Mouse (Mus musculus) lung, postnatal 25 days (tissue): ENCODE results near the gene Antxrl.

ENCODE experiments used
- DNase-seq: peaks from one replicate; pipeline ENCODE4 v3.0.0; 2022; ENCODE audit warnings: low spot score

Gene Antxrl

GRCm38 (mm10) chr14:34104892-34105291 lies 52.4 kb downstream of the Antxrl start:
- peak; percentile 74 for DNase-seq

DNA sequence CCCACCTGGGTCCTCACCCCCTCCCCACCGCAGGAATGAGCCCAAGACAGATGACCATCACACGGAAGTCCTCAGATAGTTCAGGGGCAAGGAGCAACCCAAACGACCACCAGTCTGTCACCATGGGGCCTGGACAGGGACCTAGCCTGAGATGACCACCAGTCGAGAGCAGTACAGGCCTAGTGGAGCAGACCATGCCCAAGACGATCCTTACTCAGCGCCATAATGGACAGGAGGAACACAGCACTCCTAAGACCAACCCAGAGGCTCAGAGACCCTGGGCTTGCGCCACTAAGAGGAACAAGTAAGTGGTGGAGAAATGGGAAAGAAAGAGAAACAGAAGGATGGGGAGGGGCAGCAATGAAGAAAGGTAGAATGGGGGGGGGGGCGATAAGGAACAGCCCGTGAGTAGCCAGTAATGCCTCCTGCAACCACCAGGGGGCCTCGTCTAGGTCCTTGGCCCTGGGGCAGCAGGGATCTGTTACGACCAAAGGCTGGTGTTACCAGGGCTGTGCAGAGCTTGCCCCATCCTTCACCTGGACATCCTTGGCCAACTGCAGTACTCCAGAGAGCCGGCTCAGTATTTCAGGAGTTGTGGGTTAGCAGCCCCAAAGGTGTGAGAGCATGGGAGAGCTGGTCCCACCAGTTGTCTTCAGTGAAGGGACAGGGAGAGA lies 54.0 kb downstream of the Antxrl start:
- no peak for DNase-seq

- no peak for DNase-seq
Observed at GRCm38 (mm10) chr14:34107594-34107993, 55.1 kb downstream of the Antxrl start.

DNA sequence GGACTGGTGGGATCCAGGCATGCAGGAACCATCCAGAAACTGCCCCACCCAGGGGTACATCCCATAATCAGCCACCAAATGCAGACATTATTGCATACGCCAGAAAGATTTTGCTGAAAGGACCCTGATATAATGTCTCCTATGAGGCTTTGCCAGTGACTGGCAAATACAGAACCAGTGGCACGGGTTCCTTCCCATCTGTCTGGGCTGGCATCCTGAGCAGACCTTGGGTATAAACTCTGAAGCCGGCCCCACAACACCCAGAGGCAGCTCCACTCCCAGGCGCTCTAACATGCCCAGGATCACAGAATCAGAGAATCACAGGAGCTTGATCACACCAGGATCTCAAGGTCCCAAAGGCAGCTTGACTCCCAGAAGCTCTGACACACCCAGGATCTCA lies 61.8 kb downstream of the Antxrl start:
- DNase-seq, result no peak

GRCm38 (mm10) chr14:34119046-34119723 lies 66.7 kb downstream of the Antxrl start:
- no peak for DNase-seq

DNA sequence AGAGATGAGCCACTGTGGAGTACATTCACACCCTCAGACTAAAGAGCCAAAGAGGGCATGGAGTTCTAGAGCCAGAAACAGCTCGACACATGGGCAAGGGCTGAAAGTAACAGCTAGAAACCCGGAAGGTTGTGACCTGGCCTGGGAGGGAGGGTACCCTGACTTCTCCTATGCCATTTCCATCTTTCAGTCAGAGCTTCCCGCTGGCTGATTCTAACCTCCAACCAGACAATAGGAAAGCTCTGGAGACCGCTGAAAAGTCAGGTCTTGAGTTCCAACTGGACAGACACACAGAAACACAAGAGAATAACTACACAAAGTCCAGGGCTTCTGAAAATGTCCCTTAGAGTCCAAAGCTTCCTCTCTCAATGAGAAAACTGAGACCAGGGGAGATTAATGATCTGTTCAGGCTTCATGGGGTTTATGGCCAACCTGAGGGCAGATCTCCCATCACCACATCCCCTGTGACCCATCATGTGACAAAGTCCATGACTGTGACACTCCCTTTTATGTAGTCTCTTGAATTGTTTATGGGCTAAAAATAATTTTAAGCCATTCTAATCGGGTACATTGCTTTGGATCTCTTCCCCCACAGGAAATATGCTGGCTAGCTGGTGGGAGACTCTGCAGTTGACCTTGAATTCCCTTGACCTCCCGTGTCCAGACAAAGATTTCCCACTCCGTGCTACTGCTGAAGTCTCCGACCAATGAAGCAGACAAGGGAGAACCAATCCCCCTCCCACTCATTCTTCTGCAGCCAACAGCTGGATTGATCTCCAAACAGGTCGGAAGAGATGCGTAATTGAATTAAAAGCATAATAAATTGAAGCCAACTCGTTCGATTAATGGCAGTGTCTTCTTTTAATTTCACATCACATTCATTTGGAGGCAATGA lies 67.8 kb downstream of the Antxrl start:
- DNase-seq, result no peak

GRCm38 (mm10) chr14:34120923-34121351 lies 68.4 kb downstream of the Antxrl start:
- no peak for DNase-seq

- no peak for DNase-seq
Observed at GRCm38 (mm10) chr14:34121691-34122090, 69.2 kb downstream of the Antxrl start.
